Mouse (Mus musculus) limb, embryonic 11.5 days (tissue): ENCODE results near the gene Vamp1. TPM values are rescaled to one million over a fixed set of nuclear protein-coding genes. Genes with fewer than 3 reads are reported as not detected.

Experiments used
- ATAC-seq: fragments of 200-750 bp; cut with Nextera tagmentation; 2 replicates; pipeline ENCODE4 v1.8.0; 2017; ENCODE audit warnings: low read depth; ENCODE audit not compliant: insufficient number of reproducible peaks, low FRiP score, low TSS enrichment
- DNase-seq: peaks from one replicate; pipeline ENCODE4 v3.0.0-alpha.2; 2015; ENCODE audit warnings: low spot score
- H3K27ac ChIP-seq: fragments of 300-500 bp; sonication (generic); replicated peaks from 2 replicates; pipeline ENCODE4 v1.5.1; 2014; ENCODE audit warnings: low read depth, mild to moderate bottlenecking, low read length
- H3K27me3 ChIP-seq: fragments of 300-500 bp; sonication (generic); 2 replicates; pipeline ENCODE4 v1.6.1; 2014; ENCODE audit warnings: mild to moderate bottlenecking, low read length, mixed read lengths; ENCODE audit not compliant: control insufficient read depth, insufficient read depth
- H3K36me3 ChIP-seq: fragments of 300-500 bp; sonication (generic); 2 replicates; pipeline ENCODE4 v1.6.1; 2014; ENCODE audit warnings: mild to moderate bottlenecking, low read length, moderate library complexity, mixed read lengths; ENCODE audit not compliant: control insufficient read depth, insufficient read depth
- H3K4me1 ChIP-seq: fragments of 300-500 bp; sonication (generic); 2 replicates; pipeline ENCODE4 v1.6.1; 2014; ENCODE audit warnings: low read length, mixed read lengths; ENCODE audit not compliant: control insufficient read depth, insufficient read depth
- H3K4me2 ChIP-seq: fragments of 300-500 bp; sonication (generic); 2 replicates; pipeline ENCODE4 v1.6.1; 2014; ENCODE audit warnings: low read depth, mild to moderate bottlenecking, moderate library complexity; ENCODE audit not compliant: severe bottlenecking
- H3K4me3 ChIP-seq: fragments of 300-500 bp; sonication (generic); 2 replicates; pipeline ENCODE4 v1.5.1; 2014; ENCODE audit warnings: low read depth, low read length
- H3K9ac ChIP-seq: fragments of 300-500 bp; sonication (generic); 2 replicates; pipeline ENCODE4 v1.6.1; 2014; ENCODE audit warnings: mild to moderate bottlenecking, low read length
- H3K9me3 ChIP-seq: fragments of 300-500 bp; sonication (generic); 2 replicates; pipeline ENCODE4 v1.6.1; 2016; ENCODE audit warnings: low read length; ENCODE audit not compliant: control insufficient read depth
- WGBS: fragments of 180-500 bp; shearing (Covaris S2); extraction: QIAGEN DNeasy Blood & Tissue Kit; methylation state at CpG from one replicate; pipeline ENCODE4 v1.1.7; 2014; 5-methylcytosine and 5-hydroxymethylcytosine counted together
- polyA plus RNA-seq: library from polyadenylated mRNA; unstranded; fragments of >200 nt; fragmentation: Nextera tagmentation; extraction: Ambion mirVana; gene quantifications from 2 replicates; pipeline ENCODE4 v1.2.1, GENCODE M21; 2014

Vamp1 gene
- polyA plus RNA-seq, 1 experiment from 2014 or later, result 2.3 TPM

DNA sequence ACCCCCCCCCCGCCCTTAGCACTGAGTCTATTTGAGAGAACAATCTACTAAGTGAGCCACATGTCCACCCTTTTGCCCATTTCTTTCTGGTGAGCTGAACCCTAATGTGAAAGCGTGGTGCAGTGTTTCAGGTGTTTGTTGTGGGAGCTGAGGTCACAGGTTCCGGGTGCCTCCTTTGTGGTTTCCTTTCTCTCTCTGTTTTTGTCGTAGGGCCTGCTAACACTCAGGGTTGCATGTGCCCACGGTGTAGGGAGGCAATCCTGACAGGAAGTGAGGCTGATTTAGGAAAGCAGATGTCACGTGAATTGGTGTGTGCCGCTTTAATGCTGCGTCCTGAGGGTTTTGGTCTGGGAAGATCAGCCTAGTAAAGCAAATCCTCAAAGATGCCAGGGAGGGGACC lies 26.2 kb downstream of the Vamp1 start:
- Histone ChIP-seq H3K27ac (no peak overlapping the region), H3K27me3 (no peaks in the 10 kb centered on the region), H3K4me3 (no peak overlapping the region), H3K4me1 (no peaks in the 10 kb centered on the region), H3K4me2 (no peak overlapping the region), H3K9me3 (no peaks in the 10 kb centered on the region), H3K36me3 (no peaks in the 10 kb centered on the region), H3K9ac (no peak overlapping the region)
- ATAC-seq (no peak), DNase-seq (no peak)
- 79% methylated on average over 8 of the region's 8 CpGs for WGBS

DNA sequence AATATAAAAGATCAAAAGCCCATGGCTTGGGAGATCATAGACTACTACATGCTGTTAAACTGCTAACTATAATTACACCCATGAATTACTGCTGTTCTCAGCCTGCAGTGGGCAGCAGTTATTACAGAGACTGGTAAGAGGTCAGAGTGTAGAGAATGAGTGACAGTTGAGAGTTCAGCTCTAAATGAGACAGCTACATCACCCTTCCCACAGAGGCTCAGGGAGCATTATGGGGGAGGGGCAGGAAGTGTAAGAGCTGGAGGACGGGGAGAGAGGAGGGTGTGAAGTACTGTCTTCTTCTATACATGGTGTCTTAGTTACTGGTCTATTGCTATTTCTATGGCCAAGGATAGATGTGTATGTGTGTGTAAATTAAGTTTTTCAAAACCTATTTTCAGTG lies 29.2 kb downstream of the Vamp1 start:
- no peaks in the 10 kb centered on the region for H3K36me3 ChIP-seq
- no peaks in the 10 kb centered on the region for H3K9me3 ChIP-seq
- no peaks in the 10 kb centered on the region for H3K27me3 ChIP-seq
- no peaks in the 10 kb centered on the region for H3K4me1 ChIP-seq
- no peak overlapping the region for H3K9ac ChIP-seq
- DNase-seq (no peak), ATAC-seq (no peak)
- WGBS, result 18% methylated on average over 1 of the region's 1 CpGs
- H3K4me3 ChIP-seq, result no peak overlapping the region
- no peak overlapping the region for H3K27ac ChIP-seq
- H3K4me2 ChIP-seq, result no peak overlapping the region

DNA sequence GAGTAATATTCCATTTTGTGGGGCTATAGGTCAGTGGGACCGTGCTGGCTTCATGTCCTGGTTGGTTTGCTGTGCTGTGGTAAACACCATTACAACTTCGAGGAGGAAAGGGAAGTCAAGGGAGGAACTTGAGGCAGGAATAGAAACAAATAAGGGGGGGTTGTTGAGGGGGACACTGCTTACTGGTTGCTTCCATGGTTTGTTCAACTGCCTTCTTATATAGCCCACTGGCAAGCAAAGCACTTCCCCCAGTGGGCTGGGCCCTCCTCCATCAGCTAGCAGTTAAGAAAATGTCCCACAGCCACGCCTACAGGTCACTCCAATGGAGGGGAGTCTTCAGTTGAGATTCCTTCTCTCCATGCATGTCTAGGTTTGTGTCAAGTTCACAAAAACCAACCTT lies 36.9 kb downstream of the Vamp1 start:
- H3K4me2 ChIP-seq, result no peak overlapping the region
- H3K36me3 ChIP-seq, result no peaks in the 10 kb centered on the region
- H3K4me3 ChIP-seq, result no peak overlapping the region
- no peak for DNase-seq
- no peaks in the 10 kb centered on the region for H3K4me1 ChIP-seq
- no peak for ATAC-seq
- H3K27ac ChIP-seq, result no peak overlapping the region
- WGBS, result 87% methylated on average over 3 of the region's 3 CpGs
- H3K27me3 ChIP-seq, result no peaks in the 10 kb centered on the region
- H3K9ac ChIP-seq, result no peak overlapping the region
- H3K9me3 ChIP-seq, result no peaks in the 10 kb centered on the region

DNA sequence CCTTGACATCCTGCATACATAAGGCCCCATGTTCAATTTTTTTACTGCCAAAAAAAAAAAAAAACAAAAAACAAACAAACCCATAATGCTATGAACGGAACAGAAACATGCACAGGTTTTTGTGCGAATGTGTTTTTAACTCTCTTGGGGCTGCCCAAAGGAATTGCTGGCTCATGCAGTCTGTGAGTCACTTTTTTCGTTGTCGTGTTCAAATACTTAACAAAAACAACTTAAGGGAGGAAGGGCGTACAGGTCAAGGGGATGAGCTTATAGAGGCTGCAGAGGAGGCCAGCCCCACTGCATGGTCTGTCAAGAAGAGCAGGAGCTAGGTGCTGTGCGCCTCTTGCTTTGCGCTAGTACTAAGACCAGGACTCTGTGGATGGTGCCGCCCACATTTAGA lies 37.4 kb downstream of the Vamp1 start:
- Histone ChIP-seq H3K9ac (no peak overlapping the region), H3K36me3 (no peaks in the 10 kb centered on the region), H3K4me1 (no peaks in the 10 kb centered on the region), H3K27ac (no peak overlapping the region), H3K4me2 (no peak overlapping the region), H3K9me3 (no peaks in the 10 kb centered on the region), H3K27me3 (no peaks in the 10 kb centered on the region), H3K4me3 (no peak overlapping the region)
- DNase-seq (no peak), ATAC-seq (no peak)
- WGBS, result 91% methylated on average over 8 of the region's 8 CpGs

DNA sequence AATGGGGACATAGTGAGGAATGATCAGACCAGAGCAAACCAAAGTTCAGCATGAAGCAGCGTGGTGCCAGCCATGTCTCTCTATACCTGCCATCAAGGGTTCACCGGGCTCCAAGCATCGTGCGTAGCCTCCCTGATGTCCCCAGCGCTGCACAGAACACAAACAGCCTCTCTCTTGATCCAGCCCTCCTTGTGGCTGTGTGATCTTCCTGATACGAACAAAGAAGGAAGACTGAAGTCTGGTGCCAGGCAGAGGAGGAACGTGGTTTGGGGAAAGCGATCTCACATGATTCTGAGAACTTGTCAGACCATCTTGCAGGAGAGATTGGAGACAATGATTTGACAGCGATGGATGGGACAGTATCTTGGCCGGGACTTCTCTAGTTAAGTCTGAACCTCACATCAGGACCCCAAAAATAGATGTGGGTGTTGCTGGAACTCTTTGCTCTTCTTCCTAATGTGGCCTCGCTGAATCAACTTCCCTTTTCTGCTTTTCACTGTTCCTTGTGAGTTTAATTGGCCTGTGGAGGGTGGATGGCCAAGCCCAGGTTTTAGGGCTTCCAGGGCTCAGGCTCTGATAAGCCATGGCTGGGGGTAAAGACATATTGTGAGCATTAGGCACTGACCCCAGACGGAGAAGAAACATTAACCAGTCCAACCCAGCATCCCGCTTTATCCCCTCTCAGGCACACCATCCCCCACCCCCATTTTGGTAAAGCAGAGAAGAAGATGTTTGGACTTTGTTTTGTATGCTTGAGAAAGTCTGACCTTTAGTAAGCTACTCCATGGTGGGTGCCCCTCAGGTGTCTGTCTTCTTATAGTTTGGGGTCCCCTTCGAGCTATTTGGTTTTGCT lies 38.7 kb downstream of the Vamp1 start:
- no peak for DNase-seq
- Histone ChIP-seq H3K4me1 (no peaks in the 10 kb centered on the region), H3K4me3 (no peak overlapping the region), H3K9ac (no peak overlapping the region), H3K4me2 (no peak overlapping the region), H3K27ac (no peak overlapping the region), H3K27me3 (no peaks in the 10 kb centered on the region), H3K36me3 (no peaks in the 10 kb centered on the region), H3K9me3 (no peaks in the 10 kb centered on the region)
- no peak for ATAC-seq
- WGBS, result 81% methylated on average over 14 of the region's 14 CpGs

DNA sequence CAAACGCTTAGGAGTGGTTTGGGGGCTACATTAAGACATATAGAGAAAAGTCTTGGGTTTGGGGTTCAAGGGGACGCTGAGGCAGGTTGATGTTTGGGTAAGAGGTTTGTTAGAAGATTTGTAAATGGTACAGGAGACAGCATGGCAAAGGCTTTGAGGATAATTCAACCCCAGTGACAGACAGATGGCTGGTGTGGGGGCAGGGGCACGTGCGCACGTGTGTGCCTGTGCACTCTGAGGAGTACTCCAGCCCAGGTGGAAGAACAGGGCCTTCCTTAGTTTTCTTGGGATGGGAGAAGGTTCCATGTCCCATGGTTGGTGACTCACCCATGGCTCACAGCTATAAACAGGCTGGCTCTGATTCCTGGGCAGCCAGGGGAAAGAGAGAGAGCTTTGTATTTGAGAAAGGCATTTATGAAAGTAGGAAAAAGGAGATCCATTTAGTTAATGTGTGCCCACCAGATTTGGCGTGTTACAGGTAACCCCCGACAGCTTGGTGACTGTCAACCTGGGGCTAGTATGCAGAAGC lies 40.2 kb downstream of the Vamp1 start:
- Histone ChIP-seq H3K36me3 (no peaks in the 10 kb centered on the region), H3K9ac (no peak overlapping the region), H3K4me2 (no peak overlapping the region), H3K27me3 (no peaks in the 10 kb centered on the region), H3K4me3 (no peak overlapping the region), H3K27ac (no peak overlapping the region), H3K4me1 (no peaks in the 10 kb centered on the region), H3K9me3 (no peaks in the 10 kb centered on the region)
- WGBS, result 89% methylated on average over 7 of the region's 7 CpGs
- ATAC-seq (no peak), DNase-seq (no peak)

DNA sequence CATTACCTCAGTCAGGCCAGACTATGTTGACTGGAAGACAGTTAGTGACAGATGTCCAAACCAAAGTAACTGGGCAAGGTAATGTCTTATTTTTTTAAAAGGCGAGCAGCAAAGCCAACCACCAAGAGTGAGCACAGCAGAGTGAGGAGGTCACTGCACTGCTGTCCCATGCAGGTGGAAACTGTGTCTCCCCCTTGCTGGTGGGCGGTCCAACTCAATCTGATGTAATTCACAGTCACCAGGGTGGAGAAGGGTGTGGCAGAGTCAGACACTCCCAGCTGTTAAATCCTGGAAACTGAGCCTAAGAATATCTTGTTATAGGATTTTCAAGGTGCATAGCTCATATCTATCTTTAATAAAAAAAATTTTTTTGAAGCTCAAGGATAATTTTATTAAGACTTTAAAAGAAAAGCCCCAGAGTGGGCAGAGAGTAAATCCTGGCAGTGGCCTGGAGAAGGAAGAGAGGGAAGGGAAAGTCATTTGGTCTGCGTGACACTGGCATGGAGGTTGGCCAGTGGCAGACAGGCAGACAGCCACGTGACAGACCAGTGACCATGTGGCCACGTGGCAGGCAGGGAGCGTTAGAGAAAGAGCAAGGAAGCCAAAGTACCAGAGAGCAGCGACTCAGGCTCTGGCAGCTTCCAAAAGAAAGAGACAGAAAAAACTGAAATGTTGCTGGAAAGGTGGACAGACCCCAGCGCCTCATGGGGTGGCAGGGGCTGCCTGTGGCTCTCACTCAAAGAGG lies 41.0 kb downstream of the Vamp1 start:
- Histone ChIP-seq H3K27ac (no peak overlapping the region), H3K4me3 (no peak overlapping the region), H3K4me1 (no peaks in the 10 kb centered on the region), H3K27me3 (no peaks in the 10 kb centered on the region), H3K36me3 (no peaks in the 10 kb centered on the region), H3K9me3 (no peaks in the 10 kb centered on the region), H3K9ac (no peak overlapping the region), H3K4me2 (no peak overlapping the region)
- 78% methylated on average over 8 of the region's 8 CpGs for WGBS
- ATAC-seq (no peak), DNase-seq (no peak)

DNA sequence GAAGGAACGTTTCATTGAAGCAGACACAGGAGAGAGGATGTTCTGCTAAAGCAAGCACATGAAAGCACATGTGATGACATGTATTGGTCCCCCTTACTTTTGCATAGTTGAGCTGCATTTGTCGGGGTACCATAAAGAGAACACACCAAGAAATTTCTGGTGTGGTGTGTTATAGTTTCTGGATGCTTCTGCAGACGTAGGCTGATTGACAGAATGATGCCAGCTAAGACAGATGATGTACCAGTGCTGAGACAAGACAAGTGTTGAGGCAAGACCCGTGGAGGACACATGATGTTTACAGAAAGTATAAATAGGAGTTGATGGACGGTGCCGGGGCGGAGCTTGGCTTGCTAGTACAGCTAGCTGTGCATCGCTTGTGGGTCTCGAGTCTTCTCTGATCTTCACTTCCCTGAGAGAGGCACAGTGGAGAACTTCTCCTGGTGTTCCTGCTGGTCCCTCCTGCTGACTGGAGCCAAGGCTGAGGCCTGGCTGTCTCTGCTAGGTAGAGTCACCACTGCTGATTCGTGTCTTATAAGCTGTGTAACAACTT lies 44.7 kb downstream of the Vamp1 start:
- no peak overlapping the region for H3K27ac ChIP-seq
- ATAC-seq (no peak), DNase-seq (no peak)
- no peak overlapping the region for H3K4me2 ChIP-seq
- no peaks in the 10 kb centered on the region for H3K4me1 ChIP-seq
- H3K9me3 ChIP-seq, result no peaks in the 10 kb centered on the region
- no peaks in the 10 kb centered on the region for H3K36me3 ChIP-seq
- no peak overlapping the region for H3K4me3 ChIP-seq
- H3K9ac ChIP-seq, result no peak overlapping the region
- H3K27me3 ChIP-seq, result no peaks in the 10 kb centered on the region
- WGBS, result 82% methylated on average over 10 of the region's 10 CpGs
